Mouse (Mus musculus): Measurements from ENCODE around the gene Nop2. TPM values are rescaled to one million over a fixed set of nuclear protein-coding genes. Genes with fewer than 3 reads are reported as not detected.

The Nop2 gene
- polyA plus RNA-seq, 1 experiment from 2014 or later, result 72.1 TPM

- WGBS, result 0% methylated on average over 18 of the region's 18 CpGs
- peak within 1 kb of the TSS; percentile 68 for H3K4me3 ChIP-seq (ENCODE audit: low read depth, low read length)
- DNase-seq (ENCODE audit: low spot score), result peak; percentile 86
- peaks cover 63% of the 10 kb centered on the region for H3K36me3 ChIP-seq (ENCODE audit: control insufficient read depth, insufficient read depth, low read length)
- H3K4me1 ChIP-seq (replicated peaks; ENCODE audit: control insufficient read depth, insufficient read depth, low read length), result peaks cover 23% of the 10 kb centered on the region
- peak within 1 kb of the TSS; percentile 98 for H3K9ac ChIP-seq (ENCODE audit: low read length)
- no peaks in the 10 kb centered on the region for H3K9me3 ChIP-seq (ENCODE audit: control insufficient read depth, low read length)
- H3K27ac ChIP-seq (ENCODE audit: low read depth), result peak within 1 kb of the TSS; percentile 95
- peak within 1 kb of the TSS; percentile 74 for H3K4me2 ChIP-seq (ENCODE audit: low read length)
- H3K27me3 ChIP-seq (replicated peaks; ENCODE audit: control insufficient read depth, insufficient read depth, low read length), result no peaks in the 10 kb centered on the region
- ATAC-seq (replicated peaks; ENCODE audit: low FRiP score, low TSS enrichment, low read depth), result peak; percentile 71
These were observed 34.5 kb downstream of the Nop2 start, which contains the start of gene Gapdh for GRCm38 (mm10) chr6:125166051-125166751. Gene Gapdh (minus strand): TSS chr6:125166467.

GRCm38 (mm10) chr6:125166861-125167650 is 35.3 kb downstream of the Nop2 start:
- Histone ChIP-seq H3K9me3 (ENCODE audit: control insufficient read depth, low read length) (no peaks in the 10 kb centered on the region), H3K27ac (ENCODE audit: low read depth) (peak overlapping the region; percentile 95), H3K27me3 (replicated peaks; ENCODE audit: control insufficient read depth, insufficient read depth, low read length) (no peaks in the 10 kb centered on the region), H3K4me3 (ENCODE audit: low read depth, low read length) (peak overlapping the region; percentile 68), H3K4me2 (ENCODE audit: low read length) (peak overlapping the region; percentile 74), H3K4me1 (replicated peaks; ENCODE audit: control insufficient read depth, insufficient read depth, low read length) (peaks cover 23% of the 10 kb centered on the region), H3K36me3 (ENCODE audit: control insufficient read depth, insufficient read depth, low read length) (peaks cover 67% of the 10 kb centered on the region), H3K9ac (ENCODE audit: low read length) (peak overlapping the region; percentile 42)
- DNase-seq (ENCODE audit: low spot score) (peak; percentile 77), ATAC-seq (replicated peaks; ENCODE audit: low FRiP score, low TSS enrichment, low read depth) (peak; percentile 21; the same call in 1 of the 2 replicates)
- 21% methylated on average over 10 of the region's 10 CpGs for WGBS

- Histone ChIP-seq H3K27me3 (replicated peaks; ENCODE audit: control insufficient read depth, insufficient read depth, low read length) (no peaks in the 10 kb centered on the region), H3K36me3 (ENCODE audit: control insufficient read depth, insufficient read depth, low read length) (peaks cover 71% of the 10 kb centered on the region), H3K4me1 (replicated peaks; ENCODE audit: control insufficient read depth, insufficient read depth, low read length) (peaks cover 23% of the 10 kb centered on the region), H3K4me3 (ENCODE audit: low read depth, low read length) (no peak overlapping the region), H3K4me2 (ENCODE audit: low read length) (no peak overlapping the region), H3K9ac (ENCODE audit: low read length) (no peak overlapping the region), H3K27ac (ENCODE audit: low read depth) (peak overlapping the region; percentile 95; the same call in 1 of the 2 replicates), H3K9me3 (ENCODE audit: control insufficient read depth, low read length) (no peaks in the 10 kb centered on the region)
- DNase-seq (ENCODE audit: low spot score) (no peak), ATAC-seq (replicated peaks; ENCODE audit: low FRiP score, low TSS enrichment, low read depth) (no peak)
- WGBS, result 93% methylated on average over 14 of the region's 14 CpGs
These were observed 36.4 kb downstream of the Nop2 start for GRCm38 (mm10) chr6:125168086-125168485.

- no peak for ATAC-seq (replicated peaks; ENCODE audit: low FRiP score, low TSS enrichment, low read depth)
- Histone ChIP-seq H3K9ac (ENCODE audit: low read length) (no peak overlapping the region), H3K27ac (ENCODE audit: low read depth) (no peak overlapping the region), H3K27me3 (replicated peaks; ENCODE audit: control insufficient read depth, insufficient read depth, low read length) (no peaks in the 10 kb centered on the region), H3K4me1 (replicated peaks; ENCODE audit: control insufficient read depth, insufficient read depth, low read length) (peaks cover 12% of the 10 kb centered on the region), H3K4me2 (ENCODE audit: low read length) (no peak overlapping the region), H3K9me3 (ENCODE audit: control insufficient read depth, low read length) (no peaks in the 10 kb centered on the region), H3K4me3 (ENCODE audit: low read depth, low read length) (no peak overlapping the region), H3K36me3 (ENCODE audit: control insufficient read depth, insufficient read depth, low read length) (peaks cover 81% of the 10 kb centered on the region)
- no peak for DNase-seq (ENCODE audit: low spot score)
- WGBS, result 89% methylated on average over 6 of the region's 6 CpGs
These were observed 38.5 kb downstream of the Nop2 start for GRCm38 (mm10) chr6:125170194-125170593.

GRCm38 (mm10) chr6:125172474-125172873 is 40.8 kb downstream of the Nop2 start:
- DNase-seq (ENCODE audit: low spot score) (peak; percentile 46), ATAC-seq (replicated peaks; ENCODE audit: low FRiP score, low TSS enrichment, low read depth) (no peak)
- Histone ChIP-seq H3K9ac (ENCODE audit: low read length) (no peak overlapping the region), H3K4me2 (ENCODE audit: low read length) (no peak overlapping the region), H3K9me3 (ENCODE audit: control insufficient read depth, low read length) (no peaks in the 10 kb centered on the region), H3K27ac (ENCODE audit: low read depth) (no peak overlapping the region), H3K4me1 (replicated peaks; ENCODE audit: control insufficient read depth, insufficient read depth, low read length) (peaks cover 2% of the 10 kb centered on the region), H3K36me3 (ENCODE audit: control insufficient read depth, insufficient read depth, low read length) (peaks cover 100% of the 10 kb centered on the region), H3K4me3 (ENCODE audit: low read depth, low read length) (no peak overlapping the region), H3K27me3 (replicated peaks; ENCODE audit: control insufficient read depth, insufficient read depth, low read length) (no peaks in the 10 kb centered on the region)
- WGBS, result 75% methylated on average over 2 of the region's 2 CpGs

- Histone ChIP-seq H3K9ac (ENCODE audit: low read length) (no peak overlapping the region), H3K27ac (ENCODE audit: low read depth) (no peak overlapping the region), H3K27me3 (replicated peaks; ENCODE audit: control insufficient read depth, insufficient read depth, low read length) (no peaks in the 10 kb centered on the region), H3K4me2 (ENCODE audit: low read length) (no peak overlapping the region), H3K4me3 (ENCODE audit: low read depth, low read length) (no peak overlapping the region), H3K9me3 (ENCODE audit: control insufficient read depth, low read length) (no peaks in the 10 kb centered on the region), H3K36me3 (ENCODE audit: control insufficient read depth, insufficient read depth, low read length) (peaks cover 100% of the 10 kb centered on the region), H3K4me1 (replicated peaks; ENCODE audit: control insufficient read depth, insufficient read depth, low read length) (no peaks in the 10 kb centered on the region)
- ATAC-seq (replicated peaks; ENCODE audit: low FRiP score, low TSS enrichment, low read depth), result no peak
- WGBS, result 94% methylated on average over 7 of the region's 7 CpGs
- no peak for DNase-seq (ENCODE audit: low spot score)
These were observed 41.5 kb downstream of the Nop2 start for GRCm38 (mm10) chr6:125173256-125173655.

GRCm38 (mm10) chr6:125175469-125175868 is 43.8 kb downstream of the Nop2 start:
- H3K27ac ChIP-seq (ENCODE audit: low read depth), result no peak overlapping the region
- H3K4me1 ChIP-seq (replicated peaks; ENCODE audit: control insufficient read depth, insufficient read depth, low read length), result no peaks in the 10 kb centered on the region
- peaks cover 99% of the 10 kb centered on the region for H3K36me3 ChIP-seq (ENCODE audit: control insufficient read depth, insufficient read depth, low read length)
- H3K4me3 ChIP-seq (ENCODE audit: low read depth, low read length), result no peak overlapping the region
- DNase-seq (ENCODE audit: low spot score), result no peak
- no peaks in the 10 kb centered on the region for H3K9me3 ChIP-seq (ENCODE audit: control insufficient read depth, low read length)
- no peak for ATAC-seq (replicated peaks; ENCODE audit: low FRiP score, low TSS enrichment, low read depth)
- no peaks in the 10 kb centered on the region for H3K27me3 ChIP-seq (replicated peaks; ENCODE audit: control insufficient read depth, insufficient read depth, low read length)
- no peak overlapping the region for H3K9ac ChIP-seq (ENCODE audit: low read length)
- no peak overlapping the region for H3K4me2 ChIP-seq (ENCODE audit: low read length)
- WGBS, result 92% methylated on average over 5 of the region's 5 CpGs

GRCm38 (mm10) chr6:125179601-125180000 is 47.9 kb downstream of the Nop2 start:
- Histone ChIP-seq H3K4me2 (ENCODE audit: low read length) (no peak overlapping the region), H3K9ac (ENCODE audit: low read length) (no peak overlapping the region), H3K27ac (ENCODE audit: low read depth) (no peak overlapping the region), H3K9me3 (ENCODE audit: control insufficient read depth, low read length) (no peaks in the 10 kb centered on the region), H3K4me1 (replicated peaks; ENCODE audit: control insufficient read depth, insufficient read depth, low read length) (no peaks in the 10 kb centered on the region), H3K36me3 (ENCODE audit: control insufficient read depth, insufficient read depth, low read length) (peaks cover 98% of the 10 kb centered on the region), H3K4me3 (ENCODE audit: low read depth, low read length) (no peak overlapping the region), H3K27me3 (replicated peaks; ENCODE audit: control insufficient read depth, insufficient read depth, low read length) (no peaks in the 10 kb centered on the region)
- DNase-seq (ENCODE audit: low spot score), result no peak
- 91% methylated on average over 7 of the region's 7 CpGs for WGBS
- no peak for ATAC-seq (replicated peaks; ENCODE audit: low FRiP score, low TSS enrichment, low read depth)
